ENCODE assay signal across 8 mouse cellular contexts in the genomic region with DNA sequence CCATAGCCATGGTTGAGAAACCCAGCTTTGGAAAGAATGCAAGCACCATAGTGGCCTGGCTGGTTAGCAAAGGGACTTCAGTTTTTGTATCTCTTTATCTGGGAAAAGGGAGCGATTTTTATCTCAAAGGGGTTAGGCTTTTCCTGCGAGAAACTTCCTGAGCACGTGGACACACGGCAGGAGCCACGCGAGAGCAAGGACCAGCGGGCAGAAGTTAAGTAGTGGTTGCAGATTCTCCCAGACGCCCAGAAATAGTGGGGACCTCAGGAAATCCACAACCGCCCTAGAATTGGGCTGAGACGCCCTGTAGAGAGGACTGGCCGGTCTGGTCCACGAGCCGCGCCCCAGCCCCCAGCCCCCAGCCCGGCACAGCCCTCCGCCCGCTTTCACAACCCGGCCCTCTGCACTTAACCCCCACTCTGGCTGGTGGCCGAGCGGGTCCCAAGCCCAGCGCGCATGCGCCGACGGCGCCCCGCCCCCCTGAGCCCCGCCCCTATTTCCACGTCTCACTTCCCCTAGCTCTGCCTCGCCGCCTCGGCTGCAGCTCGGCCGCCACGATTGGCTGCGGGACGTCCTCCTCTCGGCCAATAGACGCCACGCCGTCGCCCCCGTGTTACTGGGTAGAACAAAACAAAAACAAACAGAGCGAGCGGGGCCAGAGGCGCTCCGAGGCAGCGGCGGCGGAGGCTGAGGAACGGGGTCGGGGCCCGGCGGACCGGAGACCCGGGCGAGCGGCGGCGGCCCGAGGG. TPM values are rescaled to one million over a fixed set of nuclear protein-coding genes. Genes with fewer than 3 reads are reported as not detected.
DNase-seq lines count a peak whose midpoint lies in the region; ATAC-seq lines count a peak whose summit lies in the region.

No protein-coding gene starts in this region.

- no peaks in the 10 kb centered on the region for H3K27me3 ChIP-seq in embryonic facial prominence, embryonic 14.5 days (replicated peaks; ENCODE audit: control insufficient read depth, insufficient read depth, low read length)
- no peaks in the 10 kb centered on the region for H3K27me3 ChIP-seq in kidney, embryonic 14.5 days (ENCODE audit: control insufficient read depth, insufficient read depth, low read length)
- H3K27me3 ChIP-seq in limb, embryonic 15.5 days = no peaks in the 10 kb centered on the region

- H3K27ac ChIP-seq in embryonic facial prominence, embryonic 14.5 days (replicated peaks; ENCODE audit: low read depth, low read length) = peak overlapping the region; percentile 96
- peak overlapping the region; percentile 93 for H3K27ac ChIP-seq in kidney, embryonic 14.5 days (ENCODE audit: low read depth, low read length)
- H3K27ac ChIP-seq in limb, embryonic 15.5 days = peak overlapping the region; percentile 92

- H3K9ac ChIP-seq in embryonic facial prominence, embryonic 14.5 days (ENCODE audit: low read depth, low read length) = peak overlapping the region; percentile 96
- H3K9ac ChIP-seq in kidney, embryonic 14.5 days (ENCODE audit: low read depth, low read length) = peak overlapping the region; percentile 91
- H3K9ac ChIP-seq in limb, embryonic 15.5 days = peak overlapping the region; percentile 86

- ATAC-seq in embryonic facial prominence, embryonic 14.5 days (ENCODE audit: low read depth) = peak; percentile 98
- ATAC-seq in kidney, embryonic 14.5 days (ENCODE audit: low FRiP score, low TSS enrichment) = peak; percentile 98
- ATAC-seq in limb, embryonic 15.5 days (ENCODE audit: insufficient number of reproducible peaks, low FRiP score, low TSS enrichment, low read depth) = peak; percentile 95

- no peaks in the 10 kb centered on the region for H3K9me3 ChIP-seq in embryonic facial prominence, embryonic 14.5 days (ENCODE audit: control insufficient read depth, low read length)
- no peaks in the 10 kb centered on the region for H3K9me3 ChIP-seq in kidney, embryonic 14.5 days (ENCODE audit: control insufficient read depth, low read length)
- no peaks in the 10 kb centered on the region for H3K9me3 ChIP-seq in limb, embryonic 15.5 days

- peak overlapping the region; percentile 71 for H3K4me2 ChIP-seq in embryonic facial prominence, embryonic 14.5 days (ENCODE audit: low read depth, low read length)
- H3K4me2 ChIP-seq in kidney, embryonic 14.5 days (replicated peaks; ENCODE audit: low read depth, low read length) = peak overlapping the region; percentile 71
- peak overlapping the region; percentile 69 for H3K4me2 ChIP-seq in limb, embryonic 15.5 days

- H3K4me1 ChIP-seq in embryonic facial prominence, embryonic 14.5 days (ENCODE audit: control insufficient read depth, insufficient read depth, low read length) = peaks cover 37% of the 10 kb centered on the region
- H3K4me1 ChIP-seq in kidney, embryonic 14.5 days (ENCODE audit: control insufficient read depth, insufficient read depth, low read length) = peaks cover 7% of the 10 kb centered on the region
- peaks cover 54% of the 10 kb centered on the region for H3K4me1 ChIP-seq in limb, embryonic 15.5 days

- peak; percentile 98 for DNase-seq in 3T3-L1 (ENCODE audit: low read depth, low spot score)
- DNase-seq in adrenal gland, postnatal 4 days (ENCODE audit: low spot score in 2 of 2) = peak; percentile 89 to 92
- peak; percentile 99 for DNase-seq in embryonic facial prominence, embryonic 14.5 days (ENCODE audit: low spot score)
- peak; percentile 94 to 96 for DNase-seq in heart, adult 9 months (ENCODE audit: low spot score in 2 of 2)
- peak; percentile 82 to 86 for DNase-seq in monocyte, adult 2 months (ENCODE audit: low read depth in 1 of 2, low spot score in 2 of 2)
- DNase-seq in spleen, postnatal 36 days (ENCODE audit: low spot score in 2 of 2) = peak; percentile 97

- under 1% methylated on average over 25 of the region's 61 CpGs for WGBS in embryonic facial prominence, embryonic 14.5 days
- under 1% methylated on average over 60 of the region's 61 CpGs for WGBS in kidney, embryonic 14.5 days
- under 1% methylated on average over 54 of the region's 61 CpGs for WGBS in limb, embryonic 15.5 days

- peak overlapping the region; percentile 96 for H3K4me3 ChIP-seq in embryonic facial prominence, embryonic 14.5 days (ENCODE audit: low read depth, low read length)
- H3K4me3 ChIP-seq in kidney, embryonic 14.5 days (ENCODE audit: low read length) = peak overlapping the region; percentile 97
- H3K4me3 ChIP-seq in limb, embryonic 15.5 days = peak overlapping the region; percentile 77

- H3K36me3 ChIP-seq in embryonic facial prominence, embryonic 14.5 days (ENCODE audit: control insufficient read depth, insufficient read depth, low read length) = 0 out of 2 replicates have a peak, but pooled peaks cover under 1% of the 10 kb centered on the region
- H3K36me3 ChIP-seq in kidney, embryonic 14.5 days (ENCODE audit: control insufficient read depth, insufficient read depth, low read length) = no peaks in the 10 kb centered on the region
- no peaks in the 10 kb centered on the region for H3K36me3 ChIP-seq in limb, embryonic 15.5 days

RNA-seq across cellular contexts. Expression of gene Pdcd4, which starts 10.9 kb away (rescaled TPM):
- 100 to 1,000 TPM; 118 to 128 TPM for total RNA-seq in adrenal gland, postnatal 4 days (2021)
- polyA plus RNA-seq in embryonic facial prominence, embryonic 14.5 days (2014; fragmentation: Nextera tagmentation; extraction: Ambion mirVana) = 80.5 and 87.2 TPM in 2 replicates
- 134 and 136 TPM in 2 replicates for polyA plus RNA-seq in kidney, embryonic 14.5 days (2014; fragmentation: Nextera tagmentation; extraction: Ambion mirVana)
- polyA plus RNA-seq in limb, embryonic 15.5 days (2015; fragmentation: Nextera tagmentation; extraction: Ambion mirVana) = 98.4 and 108 TPM in 2 replicates

RNA-seq across cellular contexts. Expression of gene Shoc2, which starts 41.2 kb away (rescaled TPM):
- 10 to 100 TPM; 45.6 to 48.3 TPM for total RNA-seq in adrenal gland, postnatal 4 days (2021)
- 48.1 and 50.5 TPM in 2 replicates for polyA plus RNA-seq in embryonic facial prominence, embryonic 14.5 days (2014; fragmentation: Nextera tagmentation; extraction: Ambion mirVana)
- 34.3 and 59.6 TPM in 2 replicates for polyA plus RNA-seq in kidney, embryonic 14.5 days (2014; fragmentation: Nextera tagmentation; extraction: Ambion mirVana)
- polyA plus RNA-seq in limb, embryonic 15.5 days (2015; fragmentation: Nextera tagmentation; extraction: Ambion mirVana) = 48.5 and 48.9 TPM in 2 replicates

RNA-seq across cellular contexts. Expression of gene Bbip1, which starts 41.5 kb away (rescaled TPM):
- 10 to 100 TPM; 27.7 to 28.8 TPM for total RNA-seq in adrenal gland, postnatal 4 days (2021)
- polyA plus RNA-seq in embryonic facial prominence, embryonic 14.5 days (2014; fragmentation: Nextera tagmentation; extraction: Ambion mirVana) = 90.6 and 93.6 TPM in 2 replicates
- polyA plus RNA-seq in kidney, embryonic 14.5 days (2014; fragmentation: Nextera tagmentation; extraction: Ambion mirVana) = 96.8 and 137 TPM in 2 replicates
- polyA plus RNA-seq in limb, embryonic 15.5 days (2015; fragmentation: Nextera tagmentation; extraction: Ambion mirVana) = 59.5 and 62.5 TPM in 2 replicates

Comparison
In these comparisons a context has a peak if more than half of its experiments do, and no peak if none do; other contexts are left out.
1. Peak in every context shown above with its lines: DNase-seq, ATAC-seq, H3K4me3 ChIP-seq and H3K27ac ChIP-seq.